Mouse (Mus musculus): ENCODE results near the gene Slc16a5. TPM values are rescaled to one million over a fixed set of nuclear protein-coding genes. Genes with fewer than 3 reads are reported as not detected.
A peak's percentile ranks its signal among the peaks of the same experiment; 100 is the strongest.

Slc16a5 gene
- total and polyA plus RNA-seq, 3 experiments: 0.26 TPM; not detected in 2

- TF ChIP-seq TBP (IDR thresholded peaks at IDR 0.05; ENCODE audit: low read depth, low read length) (peak; percentile 78), POLR2AphosphoS5 (IDR thresholded peaks at IDR 0.05; ENCODE audit: borderline replicate concordance, low read depth, low read length) (no peak), MAZ (IDR thresholded peaks at IDR 0.05; ENCODE audit: low read depth, low read length) (peak; percentile 44; the same call in 1 of the 2 replicates), USF1 (IDR thresholded peaks at IDR 0.05; ENCODE audit: low read depth, low read length) (0 out of 2 replicates have a peak, but pooled peaks have one; percentile 13), MYB (IDR thresholded peaks at IDR 0.05; ENCODE audit: low read depth, low read length) (no peak; the same call in 1 of the 2 replicates), POLR2AphosphoS2 (IDR thresholded peaks at IDR 0.05; ENCODE audit: low read length) (no peak), NELFE (IDR thresholded peaks at IDR 0.05; ENCODE audit: low read depth, low read length) (peak; percentile 67; the same call in 1 of the 2 replicates), RCOR1 (IDR thresholded peaks at IDR 0.05; ENCODE audit: low read depth, low read length) (peak; percentile 72), ZKSCAN1 (IDR thresholded peaks at IDR 0.05; ENCODE audit: low read depth, low read length) (no peak), SIN3A (IDR thresholded peaks at IDR 0.05; ENCODE audit: low read length) (peak; percentile 92), ELF1 (IDR thresholded peaks at IDR 0.05; ENCODE audit: low read depth, low read length) (peak; percentile 65), USF2 (IDR thresholded peaks at IDR 0.05; ENCODE audit: borderline replicate concordance in 1 of 2, insufficient read depth in 1 of 2, low read depth in 1 of 2, low read length in 2 of 2) (no peak), SMC3 (IDR thresholded peaks at IDR 0.05; ENCODE audit: low read depth, low read length) (peak; percentile 90), ETS1 (IDR thresholded peaks at IDR 0.05; ENCODE audit: low read depth, low read length) (peak; percentile 96), GABPA (IDR thresholded peaks at IDR 0.05; ENCODE audit: low read depth, low read length) (peak; percentile 76; the same call in 1 of the 2 replicates), MAX (IDR thresholded peaks at IDR 0.05; ENCODE audit: low read length) (peak; percentile 74), TAL1 (IDR thresholded peaks at IDR 0.05; ENCODE audit: low read length) (no peak), ZMIZ1 (IDR thresholded peaks at IDR 0.05; ENCODE audit: low read depth, low read length) (no peak), NRF1 (IDR thresholded peaks at IDR 0.05; ENCODE audit: insufficient read depth, low read depth, low read length, poor library complexity, severe bottlenecking) (peak; percentile 23; the same call in 1 of the 2 replicates), MXI1 (IDR thresholded peaks at IDR 0.05; ENCODE audit: low read depth, low read length) (peak; percentile 77)
These were observed 11.5 kb downstream of the Slc16a5 start (continued) for GRCm38 (mm10) chr11:115473626-115474275.

GRCm38 (mm10) chr11:115475025-115475757, 12.9 kb downstream of the Slc16a5 start, which contains the start of gene Armc7:
Gene Armc7 (plus strand): TSS chr11:115475667.
- H3K9ac ChIP-seq (ENCODE audit: control insufficient read depth, low read depth, low read length, poor library complexity, severe bottlenecking): peak within 1 kb of the TSS; percentile 82
- H3K79me2 ChIP-seq (ENCODE audit: control insufficient read depth, insufficient read depth, low read length, poor library complexity): peaks cover 5% of the 10 kb centered on the region
- peaks cover 0 to 32% of the 10 kb centered on the region in 2 experiments; a peak in 2 of 4 replicates for H3K36me3 ChIP-seq (ENCODE audit: control insufficient read depth in 1 of 2, insufficient read depth in 2 of 2, low read length in 2 of 2)
- no peaks in the 10 kb centered on the region for H3K27me3 ChIP-seq (ENCODE audit: control insufficient read depth in 1 of 2, insufficient read depth in 2 of 2, low read length in 2 of 2)
- peak; percentile 99 for DNase-seq (ENCODE audit: low read depth, low spot score)
- peak within 1 kb of the TSS; percentile 90 to 100 for H3K4me3 ChIP-seq (ENCODE audit: control insufficient read depth in 1 of 2, insufficient read depth in 1 of 2, low read depth in 2 of 2, low read length in 2 of 2)
- H3K27ac ChIP-seq (ENCODE audit: control insufficient read depth, low read depth, low read length): peak within 1 kb of the TSS; percentile 59
- no peaks in the 10 kb centered on the region for H3K9me3 ChIP-seq (replicated peaks; ENCODE audit: insufficient read depth, low read length)
- H3K4me1 ChIP-seq (ENCODE audit: control insufficient read depth in 1 of 2, insufficient read depth in 2 of 2, low read length in 2 of 2): peaks cover 15 to 46% of the 10 kb centered on the region in 2 experiments
- TF ChIP-seq ELF1 (IDR thresholded peaks at IDR 0.05; ENCODE audit: low read depth, low read length): peak; percentile 99
- no peak for TF ChIP-seq CHD1 (IDR thresholded peaks at IDR 0.05; ENCODE audit: low read depth, low read length)
- 0 out of 2 replicates have a peak, but pooled peaks have one; percentile 24 for TF ChIP-seq MYC (IDR thresholded peaks at IDR 0.05; ENCODE audit: low read depth, low read length)
- no peak for TF ChIP-seq USF1 (IDR thresholded peaks at IDR 0.05; ENCODE audit: low read depth, low read length)
- TF ChIP-seq GABPA (IDR thresholded peaks at IDR 0.05; ENCODE audit: low read depth, low read length): no peak
- TF ChIP-seq HCFC1 (IDR thresholded peaks at IDR 0.05; ENCODE audit: low read depth, low read length): peak; percentile 86
- no peak for TF ChIP-seq GATA1 (IDR thresholded peaks at IDR 0.05; ENCODE audit: low read depth, low read length)
- peak; percentile 99 for TF ChIP-seq SIN3A (IDR thresholded peaks at IDR 0.05; ENCODE audit: low read length)
- TF ChIP-seq ZKSCAN1 (IDR thresholded peaks at IDR 0.05; ENCODE audit: low read depth, low read length): no peak
- TF ChIP-seq JUND (IDR thresholded peaks at IDR 0.05; ENCODE audit: low read depth, low read length): no peak
- TF ChIP-seq EP300 (IDR thresholded peaks at IDR 0.05; ENCODE audit: low read depth in 1 of 2, low read length in 2 of 2): no peak; a peak in 1 of 4 replicates
- TF ChIP-seq TAL1 (IDR thresholded peaks at IDR 0.05; ENCODE audit: low read length): no peak
- TF ChIP-seq RAD21 (IDR thresholded peaks at IDR 0.05; ENCODE audit: low read depth, low read length): no peak
- peak; percentile 61; the same call in 1 of the 2 replicates for TF ChIP-seq RCOR1 (IDR thresholded peaks at IDR 0.05; ENCODE audit: low read depth, low read length)
- no peak; the same call in 1 of the 2 replicates for TF ChIP-seq ZC3H11A (IDR thresholded peaks at IDR 0.05; ENCODE audit: low read depth, low read length)
- TF ChIP-seq CTCF (IDR thresholded peaks at IDR 0.05 in 2 of 3, conservative IDR thresholded peaks at IDR 0.05 in 1 of 3; ENCODE audit: control insufficient read depth in 1 of 3, insufficient read depth in 1 of 3, low read depth in 2 of 3, low read length in 3 of 3, poor library complexity in 1 of 3, severe bottlenecking in 1 of 3): no peak
- no peak for TF ChIP-seq BHLHE40 (IDR thresholded peaks at IDR 0.05; ENCODE audit: borderline replicate concordance, low read depth, low read length)
- peak; percentile 55; the same call in 1 of the 2 replicates for TF ChIP-seq KAT2A (conservative IDR thresholded peaks at IDR 0.05; ENCODE audit: low read depth, low read length)
- peak; percentile 77 to 83 for TF ChIP-seq POLR2A (IDR thresholded peaks at IDR 0.05; ENCODE audit: control insufficient read depth in 1 of 2, insufficient read depth in 1 of 2, low read depth in 1 of 2, low read length in 2 of 2, poor library complexity in 1 of 2)
